Mouse (Mus musculus) induced T-regulatory cell, adult 2 months (primary cell): ENCODE data around the gene Plekha6.

Experiments
- DNase-seq: peaks from one replicate; pipeline ENCODE4 v3.0.0-alpha.2; 2012; ENCODE audit warnings: low read depth

Gene Plekha6

GRCm38 (mm10) chr1:133214672-133215359 lies 50.8 kb downstream of the Plekha6 start:
- no peak for DNase-seq

GRCm38 (mm10) chr1:133215360-133215700 lies 51.3 kb downstream of the Plekha6 start:
- DNase-seq, result no peak

GRCm38 (mm10) chr1:133215753-133216152 lies 51.7 kb downstream of the Plekha6 start:
- no peak for DNase-seq

- no peak for DNase-seq
Measured at GRCm38 (mm10) chr1:133217031-133217430, 53.0 kb downstream of the Plekha6 start.

- DNase-seq, result no peak
Measured at GRCm38 (mm10) chr1:133219106-133219505, 55.1 kb downstream of the Plekha6 start.

- DNase-seq, result no peak
Measured at GRCm38 (mm10) chr1:133221459-133221858, 57.4 kb downstream of the Plekha6 start.

GRCm38 (mm10) chr1:133222445-133222995 lies 58.5 kb downstream of the Plekha6 start:
- DNase-seq, result no peak

GRCm38 (mm10) chr1:133224674-133225073 lies 60.7 kb downstream of the Plekha6 start:
- no peak for DNase-seq

- no peak for DNase-seq
Measured at GRCm38 (mm10) chr1:133225137-133225536, 61.1 kb downstream of the Plekha6 start.

GRCm38 (mm10) chr1:133225561-133225960 lies 61.6 kb downstream of the Plekha6 start:
- DNase-seq, result no peak

GRCm38 (mm10) chr1:133225963-133226660 lies 62.1 kb downstream of the Plekha6 start:
- no peak for DNase-seq

GRCm38 (mm10) chr1:133226928-133227327 lies 62.9 kb downstream of the Plekha6 start:
- DNase-seq, result no peak

- no peak for DNase-seq
Measured at GRCm38 (mm10) chr1:133227378-133227777, 63.4 kb downstream of the Plekha6 start.

- DNase-seq, result no peak
Measured at GRCm38 (mm10) chr1:133228809-133229487, 64.9 kb downstream of the Plekha6 start.

GRCm38 (mm10) chr1:133231523-133232193 lies 67.6 kb downstream of the Plekha6 start:
- no peak for DNase-seq

GRCm38 (mm10) chr1:133235909-133236308 lies 71.9 kb downstream of the Plekha6 start:
- no peak for DNase-seq

GRCm38 (mm10) chr1:133236693-133237440 lies 72.9 kb downstream of the Plekha6 start:
- DNase-seq, result peak; percentile 13

- DNase-seq, result peak; percentile 33
Measured at GRCm38 (mm10) chr1:133237670-133238069, 73.7 kb downstream of the Plekha6 start.

- no peak for DNase-seq
Measured at GRCm38 (mm10) chr1:133239121-133239812, 75.3 kb downstream of the Plekha6 start.

- no peak for DNase-seq
Measured at GRCm38 (mm10) chr1:133239813-133240160, 75.8 kb downstream of the Plekha6 start.

- DNase-seq, result no peak
Measured at GRCm38 (mm10) chr1:133240881-133241280, 76.9 kb downstream of the Plekha6 start.
